Mouse (Mus musculus) kidney, adult 2 months (tissue): ENCODE results near the gene Fabp6.

ENCODE experiments used
- CTCF ChIP-seq: fragments of 200-500 bp; conservative IDR thresholded peaks from 2 replicates; pipeline ENCODE4 v1.5.1; 2011; ENCODE audit warnings: low read depth, mild to moderate bottlenecking, control low read depth, low read length, moderate library complexity, mixed read lengths; ENCODE audit not compliant: insufficient read depth, insufficient read length
- POLR2A ChIP-seq: fragments of 200-500 bp; IDR thresholded peaks from one replicate; pipeline ENCODE4 v1.6.1; 2011; ENCODE audit warnings: low read depth, low read length, control low read depth

- no peak for TF ChIP-seq CTCF
- no peak for TF ChIP-seq POLR2A
Observed at GRCm38 (mm10) chr11:43589530-43590072, 11.7 kb downstream of the Fabp6 start.
